Mouse (Mus musculus): Measurements from ENCODE around the gene Kmt2c. TPM values are rescaled to one million over a fixed set of nuclear protein-coding genes. Genes with fewer than 3 reads are reported as not detected.

Kmt2c gene
- polyA plus RNA-seq, 1 experiment from 2014 or later = 10.5 TPM

DNA sequence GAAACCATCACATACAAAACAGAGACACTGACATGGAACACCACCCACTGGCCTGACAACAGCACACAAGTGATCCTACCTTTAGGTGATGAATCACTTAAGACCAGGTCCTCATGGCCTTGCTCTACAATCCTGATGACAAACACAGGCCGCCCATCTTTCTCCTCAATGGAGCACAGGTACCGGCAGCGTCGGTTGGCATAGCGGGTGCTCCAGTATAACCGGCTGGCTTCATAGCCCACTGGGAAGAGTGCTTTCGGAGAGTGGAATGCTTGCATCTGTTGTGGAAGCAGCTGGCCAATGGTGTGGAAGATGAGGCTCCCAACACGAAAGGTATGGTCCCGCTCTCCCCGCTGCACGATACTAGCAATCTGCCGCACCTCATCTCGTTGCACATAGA lies 214.6 kb downstream of the Kmt2c start:
- no peak overlapping the region for H3K27ac ChIP-seq
- WGBS = 95% methylated on average over 13 of the region's 13 CpGs
- H3K36me3 ChIP-seq = peaks cover 75% of the 10 kb centered on the region
- no peaks in the 10 kb centered on the region for H3K9me3 ChIP-seq
- H3K27me3 ChIP-seq (ENCODE audit: insufficient read depth, poor library complexity, severe bottlenecking) = no peaks in the 10 kb centered on the region
- H3K4me1 ChIP-seq = no peaks in the 10 kb centered on the region
- peak; percentile 56 for DNase-seq (ENCODE audit: low spot score)
- H3K4me3 ChIP-seq = no peak overlapping the region

DNA sequence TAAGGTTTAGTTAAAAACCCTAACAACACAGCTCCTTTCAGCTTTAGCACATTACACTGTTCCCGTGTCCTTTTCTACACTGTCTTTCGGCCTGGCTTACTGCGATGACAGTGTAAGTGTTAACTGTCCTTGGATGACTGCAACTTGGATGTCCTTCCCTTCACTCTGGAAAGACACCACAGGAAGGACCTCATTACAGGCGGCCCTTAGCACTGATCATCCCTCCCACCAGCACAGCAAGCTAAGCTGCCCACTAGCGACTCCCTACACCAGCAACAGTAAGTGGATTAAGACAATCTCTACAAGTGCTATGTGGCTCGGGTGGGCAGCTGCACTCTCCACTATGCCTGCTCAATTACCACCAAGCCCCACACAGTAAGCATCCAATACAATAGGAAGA lies 222.2 kb downstream of the Kmt2c start:
- Histone ChIP-seq H3K36me3 (peaks cover 64% of the 10 kb centered on the region), H3K27me3 (ENCODE audit: insufficient read depth, poor library complexity, severe bottlenecking) (no peaks in the 10 kb centered on the region), H3K9me3 (no peaks in the 10 kb centered on the region), H3K4me1 (no peaks in the 10 kb centered on the region), H3K4me3 (no peak overlapping the region), H3K27ac (no peak overlapping the region)
- DNase-seq (ENCODE audit: low spot score) = peak; percentile 17
- 80% methylated on average over 6 of the region's 6 CpGs for WGBS

DNA sequence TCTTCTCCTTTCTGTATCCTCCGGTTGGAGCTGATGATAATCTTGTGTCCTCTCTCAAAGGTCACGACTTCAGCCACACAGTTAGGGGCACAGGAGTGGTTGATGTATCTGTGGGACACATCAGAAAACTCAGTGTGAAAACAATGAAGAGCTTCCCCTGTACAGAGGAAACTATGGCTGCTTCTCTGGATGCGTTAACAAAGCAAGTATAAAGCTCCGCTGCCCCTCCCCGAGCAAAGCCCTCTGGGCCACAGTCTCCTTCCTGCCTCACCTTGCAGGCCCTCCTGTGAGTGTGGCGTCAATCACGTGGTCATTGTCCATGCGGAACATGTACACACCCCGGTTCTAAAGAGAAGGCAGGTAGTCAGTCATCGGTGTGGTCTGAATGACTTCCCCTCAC lies 223.0 kb downstream of the Kmt2c start:
- Histone ChIP-seq H3K4me3 (no peak overlapping the region), H3K4me1 (no peaks in the 10 kb centered on the region), H3K9me3 (no peaks in the 10 kb centered on the region), H3K36me3 (peaks cover 62% of the 10 kb centered on the region), H3K27ac (no peak overlapping the region), H3K27me3 (ENCODE audit: insufficient read depth, poor library complexity, severe bottlenecking) (no peaks in the 10 kb centered on the region)
- no peak for DNase-seq (ENCODE audit: low spot score)
- 86% methylated on average over 10 of the region's 10 CpGs for WGBS

DNA sequence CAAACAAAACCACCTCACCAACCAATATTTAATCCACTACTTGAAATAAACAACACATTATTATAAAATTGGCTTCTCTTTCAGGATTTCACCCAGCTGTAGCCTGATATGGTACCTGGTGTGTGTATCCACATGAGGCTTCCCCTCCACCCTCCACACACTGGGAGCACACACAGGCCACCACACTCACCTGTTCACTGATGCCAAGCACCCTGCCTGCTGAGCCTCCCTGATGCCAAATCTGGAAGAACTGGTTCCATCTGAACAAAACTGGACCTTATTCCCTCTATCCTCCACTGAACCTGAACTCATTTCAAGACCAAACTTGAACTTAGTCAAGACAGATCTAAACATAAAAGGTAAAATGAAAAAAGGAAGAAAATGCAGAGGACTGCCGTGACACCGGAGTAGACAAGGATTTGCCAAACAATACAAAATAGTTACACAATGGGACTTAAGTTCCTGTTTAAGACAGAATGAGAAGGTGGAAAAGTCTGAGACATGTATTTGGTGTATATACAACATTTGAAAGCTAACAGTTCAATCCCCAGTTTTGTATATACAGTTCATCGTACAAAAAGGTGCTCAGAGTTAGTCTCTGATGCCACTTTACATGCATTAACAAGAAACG lies 230.2 kb downstream of the Kmt2c start:
- Histone ChIP-seq H3K36me3 (peaks cover 55% of the 10 kb centered on the region), H3K27me3 (ENCODE audit: insufficient read depth, poor library complexity, severe bottlenecking) (no peaks in the 10 kb centered on the region), H3K4me3 (no peak overlapping the region), H3K9me3 (no peaks in the 10 kb centered on the region), H3K4me1 (no peaks in the 10 kb centered on the region), H3K27ac (no peak overlapping the region)
- no peak for DNase-seq (ENCODE audit: low spot score)
- WGBS = 96% methylated on average over 4 of the region's 4 CpGs

DNA sequence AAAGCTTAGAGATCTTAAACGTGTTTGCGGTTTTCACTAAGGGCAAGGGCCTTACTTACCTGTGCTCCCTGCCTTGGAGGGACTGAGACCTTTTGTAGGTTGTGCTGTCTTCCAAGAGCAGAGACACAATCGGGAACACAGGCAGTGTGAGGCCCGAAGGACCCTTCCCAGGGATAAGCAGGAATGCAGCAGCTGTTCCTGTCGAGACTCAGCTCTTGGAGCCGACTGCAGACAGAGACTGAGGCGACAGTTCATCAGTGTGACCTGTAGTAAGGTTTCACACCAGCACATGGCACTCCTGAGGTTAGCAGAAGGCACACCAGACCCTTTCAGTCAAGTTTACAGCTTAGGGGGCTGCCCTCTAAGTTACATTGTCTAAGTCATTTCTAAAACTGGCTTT lies 236.3 kb downstream of the Kmt2c start:
- 74% methylated on average over 7 of the region's 7 CpGs for WGBS
- no peak for DNase-seq (ENCODE audit: low spot score)
- no peak overlapping the region for H3K27ac ChIP-seq
- peaks cover 79% of the 10 kb centered on the region for H3K36me3 ChIP-seq
- no peaks in the 10 kb centered on the region for H3K27me3 ChIP-seq (ENCODE audit: insufficient read depth, poor library complexity, severe bottlenecking)
- no peaks in the 10 kb centered on the region for H3K4me1 ChIP-seq
- no peak overlapping the region for H3K4me3 ChIP-seq
- H3K9me3 ChIP-seq = no peaks in the 10 kb centered on the region

DNA sequence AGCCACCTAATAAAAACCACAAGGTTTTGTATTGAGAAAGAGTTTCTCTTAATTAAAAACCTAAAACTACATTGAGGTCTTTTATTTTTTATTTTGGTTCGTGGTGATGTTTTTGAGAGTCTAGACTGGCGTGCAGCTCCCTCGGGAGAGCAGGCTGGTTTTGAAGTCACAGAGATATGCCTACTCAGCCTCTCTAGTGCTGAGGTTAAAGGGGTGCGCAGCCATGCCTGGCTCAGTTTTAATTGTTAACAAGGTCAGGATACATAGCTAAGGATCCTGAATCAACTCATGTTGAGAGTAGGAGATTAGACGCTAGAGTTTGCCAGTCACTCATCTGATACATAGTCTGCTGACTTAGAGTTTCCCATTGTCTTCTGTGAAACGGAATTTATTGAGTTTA lies 237.1 kb downstream of the Kmt2c start:
- H3K36me3 ChIP-seq = peaks cover 76% of the 10 kb centered on the region
- H3K4me1 ChIP-seq = no peaks in the 10 kb centered on the region
- no peak for DNase-seq (ENCODE audit: low spot score)
- H3K4me3 ChIP-seq = no peak overlapping the region
- no peaks in the 10 kb centered on the region for H3K27me3 ChIP-seq (ENCODE audit: insufficient read depth, poor library complexity, severe bottlenecking)
- no peaks in the 10 kb centered on the region for H3K9me3 ChIP-seq
- 85% methylated on average over 6 of the region's 6 CpGs for WGBS
- H3K27ac ChIP-seq = no peak overlapping the region

DNA sequence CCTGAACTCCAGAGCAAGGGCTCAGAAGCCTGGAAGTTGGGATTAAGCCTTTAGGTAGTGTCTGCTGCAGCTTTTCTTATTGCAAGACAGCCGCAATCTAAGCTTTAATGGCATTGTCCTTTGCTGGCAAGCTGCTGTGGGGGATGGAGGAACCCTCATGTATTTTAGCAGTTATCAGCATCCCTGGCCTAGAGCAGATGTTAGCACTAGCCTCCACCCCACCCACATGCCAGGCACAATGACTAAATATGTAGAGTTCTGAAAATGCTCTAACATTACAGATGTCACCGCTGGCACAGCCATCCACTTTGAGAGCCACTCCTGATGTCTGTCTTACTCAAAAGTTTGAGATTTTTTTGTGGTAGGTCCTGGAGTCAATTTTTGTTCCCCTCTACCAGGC lies 241.9 kb downstream of the Kmt2c start:
- Histone ChIP-seq H3K36me3 (peaks cover 79% of the 10 kb centered on the region), H3K4me1 (no peaks in the 10 kb centered on the region; the same call in 1 of the 2 replicates), H3K27ac (no peak overlapping the region), H3K4me3 (no peak overlapping the region), H3K9me3 (no peaks in the 10 kb centered on the region), H3K27me3 (ENCODE audit: insufficient read depth, poor library complexity, severe bottlenecking) (no peaks in the 10 kb centered on the region)
- DNase-seq (ENCODE audit: low spot score) = no peak
- 82% methylated on average over 2 of the region's 2 CpGs for WGBS

DNA sequence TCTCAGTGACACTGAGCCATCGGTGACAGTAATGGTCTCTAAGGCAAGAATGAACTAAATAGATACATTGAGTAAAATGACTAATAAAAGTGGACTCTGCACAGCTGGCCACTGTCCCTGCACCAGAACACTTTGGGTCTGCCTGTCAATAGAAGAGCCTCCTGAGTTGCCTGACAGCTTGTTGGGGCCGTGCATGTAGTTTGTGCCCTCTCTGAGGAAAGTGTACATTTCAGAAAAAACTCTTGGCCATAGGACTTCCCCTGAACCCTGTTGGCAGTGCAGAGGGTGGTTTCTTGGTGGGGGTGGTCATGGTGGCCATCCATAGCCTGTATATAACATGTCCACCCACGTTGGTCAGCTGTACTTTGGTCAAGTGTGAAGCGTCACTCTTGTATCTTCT lies 244.1 kb downstream of the Kmt2c start:
- peak; percentile 61 for DNase-seq (ENCODE audit: low spot score)
- H3K36me3 ChIP-seq = peaks cover 82% of the 10 kb centered on the region
- H3K27ac ChIP-seq = no peak overlapping the region
- 84% methylated on average over 4 of the region's 4 CpGs for WGBS
- no peak overlapping the region for H3K4me3 ChIP-seq
- H3K4me1 ChIP-seq = no peaks in the 10 kb centered on the region; the same call in 1 of the 2 replicates
- H3K27me3 ChIP-seq (ENCODE audit: insufficient read depth, poor library complexity, severe bottlenecking) = no peaks in the 10 kb centered on the region
- H3K9me3 ChIP-seq = no peaks in the 10 kb centered on the region

DNA sequence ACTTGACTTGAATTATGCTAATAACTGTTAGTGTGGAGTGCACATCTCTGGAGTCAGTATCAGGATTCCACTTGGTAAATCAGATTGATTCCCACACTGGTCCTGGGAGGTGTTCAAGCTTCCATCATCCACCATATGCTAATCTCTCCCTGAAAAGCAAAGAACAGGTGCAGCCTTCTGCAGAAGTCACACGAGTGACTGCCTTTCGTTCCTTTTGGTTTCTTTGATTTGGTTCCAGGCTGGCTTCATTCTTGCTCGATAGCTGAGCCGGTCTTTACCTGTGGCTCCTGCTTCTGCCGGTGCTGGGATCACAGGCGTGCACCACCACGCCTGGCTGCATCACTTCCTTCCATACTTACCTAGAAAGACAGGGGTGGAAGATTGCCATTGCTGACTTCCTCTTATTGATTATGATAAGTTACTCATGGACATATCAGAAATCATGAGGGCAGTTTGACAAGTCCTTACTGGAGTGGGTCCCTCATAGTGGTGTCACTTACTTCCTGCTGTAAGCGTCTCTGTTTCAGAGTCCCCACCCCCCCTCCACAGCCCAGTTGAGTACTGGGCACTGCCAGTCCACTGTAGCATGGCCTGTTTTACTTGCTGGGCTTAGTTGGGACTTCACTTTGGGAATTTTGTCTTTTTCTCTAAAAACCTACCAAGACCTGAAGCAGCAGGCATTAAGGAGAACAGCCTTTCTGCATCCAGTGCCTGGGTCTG lies 245.6 kb downstream of the Kmt2c start:
- H3K36me3 ChIP-seq = peaks cover 73% of the 10 kb centered on the region
- H3K9me3 ChIP-seq = no peaks in the 10 kb centered on the region
- WGBS = 88% methylated on average over 8 of the region's 8 CpGs
- H3K4me1 ChIP-seq = no peaks in the 10 kb centered on the region; the same call in 1 of the 2 replicates
- no peak for DNase-seq (ENCODE audit: low spot score)
- H3K27ac ChIP-seq = no peak overlapping the region
- H3K4me3 ChIP-seq = no peak overlapping the region
- H3K27me3 ChIP-seq (ENCODE audit: insufficient read depth, poor library complexity, severe bottlenecking) = no peaks in the 10 kb centered on the region

DNA sequence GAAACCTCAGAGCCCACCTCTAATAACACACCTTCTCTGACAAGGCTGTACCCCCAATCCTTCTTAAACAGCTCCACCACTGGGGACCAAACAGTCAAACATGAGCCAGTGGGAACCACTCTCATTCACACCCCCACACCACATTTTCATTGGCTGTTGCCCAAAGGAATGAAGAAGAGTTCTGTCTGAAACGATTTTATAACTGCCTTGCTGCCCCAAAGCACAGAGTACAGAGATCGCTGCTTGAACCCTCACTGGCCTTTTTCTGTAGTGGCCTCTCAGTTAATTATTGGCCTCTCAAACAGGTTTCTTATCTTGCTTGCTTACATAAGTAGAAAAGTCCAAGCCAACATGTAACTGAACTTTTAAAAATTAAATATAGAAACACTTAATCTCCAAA lies 246.2 kb downstream of the Kmt2c start:
- Histone ChIP-seq H3K27me3 (ENCODE audit: insufficient read depth, poor library complexity, severe bottlenecking) (no peaks in the 10 kb centered on the region), H3K4me1 (no peaks in the 10 kb centered on the region; the same call in 1 of the 2 replicates), H3K4me3 (no peak overlapping the region), H3K27ac (no peak overlapping the region), H3K9me3 (no peaks in the 10 kb centered on the region), H3K36me3 (peaks cover 69% of the 10 kb centered on the region)
- no peak for DNase-seq (ENCODE audit: low spot score)
- WGBS = 73% methylated on average over 2 of the region's 2 CpGs

DNA sequence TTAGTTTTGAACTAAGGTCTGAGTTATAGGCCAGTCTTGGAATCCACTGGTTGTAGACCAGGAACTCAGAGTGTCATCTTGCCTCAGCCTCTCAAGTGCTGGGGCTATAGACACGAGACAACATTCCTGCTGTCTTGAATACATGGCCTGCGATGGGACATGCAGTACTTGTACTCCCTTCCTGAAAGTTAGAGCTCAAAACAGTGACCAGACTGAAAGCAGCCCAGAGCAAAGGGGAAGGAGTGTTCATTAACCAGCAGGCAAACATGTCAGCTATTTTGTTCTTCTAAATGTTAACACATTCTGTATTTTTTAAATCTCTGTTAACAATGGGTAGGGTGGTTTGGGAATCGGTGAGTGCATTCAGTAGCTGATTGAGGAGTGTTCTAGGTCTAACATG lies 251.5 kb downstream of the Kmt2c start:
- WGBS = 75% methylated on average over 3 of the region's 3 CpGs
- Histone ChIP-seq H3K36me3 (peaks cover 29% of the 10 kb centered on the region), H3K27me3 (ENCODE audit: insufficient read depth, poor library complexity, severe bottlenecking) (no peaks in the 10 kb centered on the region), H3K27ac (no peak overlapping the region), H3K4me3 (no peak overlapping the region), H3K9me3 (no peaks in the 10 kb centered on the region), H3K4me1 (no peaks in the 10 kb centered on the region)
- DNase-seq (ENCODE audit: low spot score) = no peak

DNA sequence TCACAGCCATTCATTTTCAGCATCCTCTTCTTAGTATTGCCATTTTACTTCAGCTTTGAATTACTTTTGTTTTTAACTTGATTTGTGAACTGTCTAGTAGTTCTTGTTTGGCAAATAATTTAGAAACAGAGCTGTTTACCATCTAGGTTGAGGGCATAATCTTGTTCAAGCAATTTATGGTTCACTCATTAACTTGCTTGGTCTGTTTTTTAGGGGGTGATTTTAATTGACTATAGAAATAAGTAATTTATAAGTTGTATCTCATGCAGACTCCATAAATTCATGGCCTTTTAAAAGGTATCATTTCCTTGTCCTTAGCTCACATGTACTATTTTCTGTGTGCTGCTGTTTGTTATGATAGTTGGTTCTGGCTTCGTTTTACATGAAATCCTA lies 252.1 kb downstream of the Kmt2c start:
- Histone ChIP-seq H3K36me3 (peaks cover 23% of the 10 kb centered on the region), H3K4me3 (no peak overlapping the region), H3K27ac (no peak overlapping the region), H3K9me3 (no peaks in the 10 kb centered on the region), H3K4me1 (no peaks in the 10 kb centered on the region), H3K27me3 (ENCODE audit: insufficient read depth, poor library complexity, severe bottlenecking) (no peaks in the 10 kb centered on the region)
- 71% methylated on average over 1 of the region's 1 CpGs for WGBS
- no peak for DNase-seq (ENCODE audit: low spot score)

DNA sequence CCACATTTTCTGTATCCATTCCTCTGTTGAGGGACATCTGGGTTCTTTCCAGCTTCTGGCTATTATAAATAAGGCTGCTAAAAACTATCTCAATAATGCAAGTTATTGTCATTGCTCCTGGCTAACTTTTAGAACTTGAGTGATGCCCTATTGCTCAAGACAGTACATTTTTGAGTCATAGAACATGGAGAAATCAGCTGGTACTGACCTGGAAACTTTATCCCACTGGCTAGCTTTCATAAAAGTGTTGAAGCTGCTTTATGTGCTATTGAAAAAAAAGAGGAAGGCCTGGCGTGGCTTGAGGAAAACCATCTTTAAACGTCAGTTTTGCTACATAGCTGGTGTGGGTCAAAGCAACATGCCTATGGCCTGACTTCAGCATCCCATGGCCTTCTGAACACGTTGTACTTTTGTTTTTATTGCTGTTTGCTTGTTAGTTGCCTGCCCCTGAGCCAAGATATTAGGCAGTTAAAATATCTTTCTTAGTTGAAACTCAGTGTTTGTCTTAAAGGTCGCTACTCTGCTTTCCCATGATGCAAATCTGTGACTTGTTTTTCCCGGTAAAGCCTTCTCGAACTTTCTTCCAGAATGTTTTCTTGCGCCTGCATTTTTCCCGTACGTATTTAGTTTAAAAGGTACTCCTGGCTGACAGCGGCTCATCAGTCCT lies 252.6 kb downstream of the Kmt2c start:
- Histone ChIP-seq H3K9me3 (no peaks in the 10 kb centered on the region), H3K27ac (no peak overlapping the region), H3K4me1 (no peaks in the 10 kb centered on the region), H3K4me3 (no peak overlapping the region), H3K27me3 (ENCODE audit: insufficient read depth, poor library complexity, severe bottlenecking) (no peaks in the 10 kb centered on the region), H3K36me3 (peaks cover 19% of the 10 kb centered on the region; the same call in 1 of the 2 replicates)
- 84% methylated on average over 10 of the region's 10 CpGs for WGBS
- DNase-seq (ENCODE audit: low spot score) = no peak
